Mouse (Mus musculus) liver (tissue): ENCODE data around the gene Parl.

Experiments used
- DNase-seq: peaks from one replicate; pipeline ENCODE4 v3.0.0-alpha.2; 2020; ENCODE audit warnings: mixed read lengths

Gene Parl

DNA sequence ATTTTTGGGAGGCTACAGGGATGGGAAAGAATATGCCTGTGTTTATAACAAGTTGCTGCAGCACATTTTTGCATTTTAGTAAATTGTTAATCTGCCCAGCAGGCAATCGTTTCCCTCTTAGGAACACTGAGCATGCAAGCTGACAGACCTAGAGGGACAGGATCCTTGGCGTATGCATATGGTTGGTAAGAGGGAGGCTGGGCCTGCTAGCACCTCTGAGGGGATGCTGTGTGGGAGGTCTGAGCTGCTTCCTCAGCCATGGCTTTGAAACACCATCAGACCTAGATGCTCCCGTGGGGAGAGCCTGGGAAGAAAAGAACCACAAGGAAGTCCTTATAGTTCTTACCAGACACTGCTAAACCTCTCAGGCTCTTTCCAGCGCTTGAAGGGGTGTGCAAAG lies 67.8 kb downstream of the Parl start:
- DNase-seq: no peak
